Mouse (Mus musculus): ENCODE measurements around the gene Ceacam12.
"Not testable (repeated sequence)": the region's sequence is repeated elsewhere in the genome, so short reads cannot be mapped to it uniquely, and the experiment has no call there.

DNA sequence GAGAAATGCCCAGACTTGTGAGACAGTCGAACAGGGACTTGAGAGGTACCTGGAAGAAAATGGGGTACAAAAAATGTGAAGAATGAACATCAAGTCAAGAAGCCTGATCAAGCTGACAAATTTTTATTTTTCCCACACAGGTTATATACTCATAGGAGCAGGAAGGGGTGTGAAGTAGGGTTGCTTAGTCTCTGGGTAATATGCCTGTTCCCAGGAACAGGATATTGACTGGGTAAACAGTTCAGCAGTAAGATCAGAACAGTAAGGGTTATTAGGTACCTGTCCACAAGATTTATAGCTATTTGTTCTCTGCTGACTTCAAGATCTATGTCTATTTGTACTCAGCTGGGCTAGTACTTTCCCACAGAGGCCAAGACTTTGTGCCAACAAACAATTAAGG is 8.1 kb downstream of the Ceacam12 start:
- TF ChIP-seq CTCF (IDR thresholded peaks at IDR 0.05; ENCODE audit: control insufficient read depth, insufficient read depth, insufficient replicate concordance, low read depth, low read length); POLR2A (IDR thresholded peaks at IDR 0.05; ENCODE audit: control insufficient read depth, low read depth, low read length): not testable (repeated sequence)

Data from testis, adult 2 months (tissue).